Mouse (Mus musculus) heart, adult 2 months (tissue): ENCODE data around the gene Lca5. TPM values are rescaled to one million over a fixed set of nuclear protein-coding genes. Genes with fewer than 3 reads are reported as not detected.

Source experiments
- DNase-seq, 2 experiments: peaks; one replicate each; pipeline ENCODE4 v3.0.0; 2021
- H3K27ac ChIP-seq: fragments of 200-600 bp; 2 replicates; pipeline ENCODE4 v1.8.1; 2022
- H3K27me3 ChIP-seq: fragments of 200-500 bp; 2 replicates; pipeline ENCODE4 v1.6.1; 2012; ENCODE audit warnings: mild to moderate bottlenecking, low read length, inconsistent platforms, mixed read lengths; ENCODE audit not compliant: control insufficient read depth, insufficient read depth
- H3K36me3 ChIP-seq: fragments of 200-500 bp; 2 replicates; pipeline ENCODE4 v1.6.1; 2012; ENCODE audit warnings: low read length, inconsistent platforms; ENCODE audit not compliant: control insufficient read depth, insufficient read depth
- H3K4me1 ChIP-seq: fragments of 200-500 bp; 2 replicates; pipeline ENCODE4 v1.6.1; 2011; ENCODE audit warnings: low read length; ENCODE audit not compliant: control insufficient read depth, insufficient read depth
- H3K4me3 ChIP-seq: fragments of 200-600 bp; 2 replicates; pipeline ENCODE4 v1.8.1; 2022
- H3K79me2 ChIP-seq: fragments of 200-500 bp; replicated peaks from 2 replicates; pipeline ENCODE4 v1.6.1; 2012; ENCODE audit warnings: mild to moderate bottlenecking, inconsistent platforms, low read length, moderate library complexity, mixed read lengths; ENCODE audit not compliant: control insufficient read depth, insufficient read depth
- H3K9ac ChIP-seq: fragments of 200-500 bp; 2 replicates; pipeline ENCODE4 v1.6.1; 2012; ENCODE audit warnings: low read depth, mild to moderate bottlenecking, control low read depth, inconsistent platforms, low read length, mixed read lengths
- CTCF ChIP-seq: fragments of 200-600 bp; IDR thresholded peaks from 2 replicates; pipeline ENCODE4 v1.8.1; 2022; ENCODE audit warnings: antibody characterized with exemption, mild to moderate bottlenecking, moderate library complexity
- EP300 ChIP-seq: fragments of 200-500 bp; IDR thresholded peaks from 2 replicates; pipeline ENCODE4 v1.6.1; 2011; ENCODE audit warnings: low read depth, low read length, control low read depth; ENCODE audit not compliant: insufficient read depth
- POLR2A ChIP-seq: fragments of 200-500 bp; IDR thresholded peaks from 2 replicates; pipeline ENCODE4 v1.6.1; 2011; ENCODE audit warnings: mild to moderate bottlenecking, low read depth, low read length, control low read depth; ENCODE audit not compliant: insufficient read depth
- WGBS: fragments of 180-500 bp; shearing (Covaris S2); methylation state at CpG from one replicate; pipeline ENCODE4 v1.1.7; 2018; 5-methylcytosine and 5-hydroxymethylcytosine counted together
- intact Hi-C: fragments of 180-260 bp; cut with DNase I; formaldehyde crosslinking; loops from one replicate; pipeline ENCODE4 v1.15.1; 2025
- polyA plus RNA-seq: library from polyadenylated mRNA; depleted of rRNA; stranded (reverse); fragments of >200 nt; gene quantifications from 2 replicates; pipeline ENCODE4 v1.2.3, GENCODE M21; 2012
- total RNA-seq, 2 experiments: library from RNA; stranded (reverse); gene quantifications; 2 replicates each; pipeline ENCODE4 v1.2.3; 2021

Lca5 gene
- total and polyA plus RNA-seq, 3 experiments, result 0.49 to 2.9 (median 1.6) TPM

DNA sequence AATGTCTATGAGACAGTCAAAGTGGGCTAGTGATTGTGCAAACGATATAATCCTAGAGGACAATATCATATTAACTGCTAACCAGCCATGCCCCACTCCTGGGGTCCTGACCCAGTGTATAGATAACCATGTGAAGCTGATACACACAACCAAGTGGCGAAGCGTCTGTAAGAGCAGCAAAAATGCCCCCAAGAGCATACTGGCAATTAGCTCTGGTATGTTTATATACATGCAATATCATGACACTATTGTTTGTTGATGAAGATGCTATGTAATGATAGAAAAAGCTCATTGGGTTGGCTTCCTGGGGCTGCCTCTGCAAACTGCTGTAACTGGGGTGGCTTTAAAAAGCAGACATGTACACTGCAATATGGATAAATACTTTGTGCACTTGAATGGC is 57.7 kb downstream of the Lca5 start:
- H3K27ac ChIP-seq, result no peak overlapping the region
- H3K36me3 ChIP-seq, result no peaks in the 10 kb centered on the region
- TF ChIP-seq POLR2A, result no peak
- no peak for TF ChIP-seq EP300
- no peak for TF ChIP-seq CTCF
- no peak for DNase-seq
- H3K79me2 ChIP-seq, result no peaks in the 10 kb centered on the region
- intact Hi-C loops, result loop anchor here (5.0 kb wide), 1 partner anchor 229 kb away; no protein-coding TSS in a partner anchor
- H3K4me1 ChIP-seq, result no peaks in the 10 kb centered on the region
- 70% methylated on average over 3 of the region's 3 CpGs for WGBS
- H3K4me3 ChIP-seq, result no peak overlapping the region
- H3K27me3 ChIP-seq, result no peaks in the 10 kb centered on the region; the same call in 1 of the 2 replicates
- H3K9ac ChIP-seq, result no peak overlapping the region

DNA sequence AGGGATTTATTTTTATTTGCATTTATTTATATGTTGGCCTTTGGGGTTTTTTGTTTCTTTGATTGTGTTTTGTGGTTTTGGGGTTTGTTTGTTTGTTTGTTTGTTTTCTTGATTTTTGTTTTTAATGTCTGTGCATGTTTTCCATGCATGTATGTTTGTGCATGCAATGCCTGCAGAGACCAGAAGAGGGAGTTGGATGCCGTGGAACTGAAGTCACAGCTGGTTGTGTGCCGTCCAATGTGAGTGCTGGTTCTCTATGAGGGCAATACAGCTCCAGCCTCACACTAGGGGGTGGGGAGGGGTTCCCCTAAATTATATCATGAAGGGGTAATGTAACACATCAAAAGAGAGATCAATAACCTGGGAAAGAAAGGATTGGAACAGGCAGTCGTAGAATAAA is 58.2 kb downstream of the Lca5 start:
- H3K27ac ChIP-seq, result no peak overlapping the region
- intact Hi-C loops, result loop anchor here (5.0 kb wide), 1 partner anchor 230 kb away; no protein-coding TSS in a partner anchor
- 56% methylated on average over 3 of the region's 3 CpGs for WGBS
- H3K4me3 ChIP-seq, result no peak overlapping the region
- peak; percentile 65 for TF ChIP-seq CTCF
- TF ChIP-seq POLR2A, result no peak
- TF ChIP-seq EP300, result no peak
- no peak for DNase-seq
- H3K27me3 ChIP-seq, result no peaks in the 10 kb centered on the region; the same call in 1 of the 2 replicates
- no peaks in the 10 kb centered on the region for H3K79me2 ChIP-seq
- H3K4me1 ChIP-seq, result no peaks in the 10 kb centered on the region
- H3K9ac ChIP-seq, result no peak overlapping the region
- no peaks in the 10 kb centered on the region for H3K36me3 ChIP-seq

DNA sequence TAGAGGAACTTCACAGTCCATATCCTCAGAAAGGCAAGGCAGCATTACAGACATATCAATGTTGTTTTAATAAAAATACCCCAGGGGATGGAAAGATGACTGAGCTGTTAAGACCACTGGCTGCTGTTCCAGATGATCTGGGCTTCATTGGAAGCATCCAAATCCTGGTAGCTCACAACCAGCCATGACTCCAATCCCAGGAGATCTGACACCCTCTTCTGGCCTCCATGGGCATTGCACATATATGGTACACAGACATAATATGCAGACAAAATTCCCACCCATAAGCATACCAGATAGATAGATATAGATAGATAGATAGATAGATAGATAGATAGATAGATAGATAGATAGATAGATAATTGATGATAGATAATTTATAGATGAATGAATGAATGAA is 59.6 kb downstream of the Lca5 start:
- Histone ChIP-seq H3K4me1 (no peaks in the 10 kb centered on the region), H3K36me3 (no peaks in the 10 kb centered on the region), H3K27me3 (no peaks in the 10 kb centered on the region), H3K9ac (no peak overlapping the region), H3K27ac (no peak overlapping the region), H3K4me3 (no peak overlapping the region), H3K79me2 (no peaks in the 10 kb centered on the region)
- intact Hi-C loops, result loop anchor here (5.0 kb wide), 1 partner anchor 231 kb away; no protein-coding TSS in a partner anchor
- DNase-seq, result no peak
- TF ChIP-seq CTCF (peak; percentile 44), EP300 (no peak)

DNA sequence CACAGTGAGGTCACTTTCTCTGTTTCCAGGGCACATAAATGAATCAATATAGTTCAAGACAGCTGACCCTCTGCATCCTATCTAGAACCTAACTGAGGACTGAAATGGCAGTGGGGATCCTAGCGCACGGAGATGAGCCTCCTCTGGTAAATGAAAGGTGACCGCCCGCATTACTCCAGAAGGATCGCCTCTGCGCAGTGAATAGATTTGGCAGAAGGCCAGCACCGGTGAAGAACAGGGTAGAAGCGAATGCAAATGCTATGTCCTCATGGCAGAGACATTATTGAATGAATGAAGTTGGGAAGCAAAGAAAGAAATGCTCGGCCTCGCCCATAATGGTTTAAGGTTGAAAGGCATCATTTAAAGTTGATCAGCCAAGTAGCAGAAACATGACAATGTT is 61.3 kb downstream of the Lca5 start:
- H3K4me1 ChIP-seq, result no peaks in the 10 kb centered on the region
- no peak overlapping the region for H3K9ac ChIP-seq
- no peak for TF ChIP-seq CTCF
- no peak for TF ChIP-seq POLR2A
- no peak for TF ChIP-seq EP300
- H3K79me2 ChIP-seq, result no peaks in the 10 kb centered on the region
- H3K27ac ChIP-seq, result no peak overlapping the region
- intact Hi-C loops, result loop anchor here (5.0 kb wide), 1 partner anchor 233 kb away; no protein-coding TSS in a partner anchor
- no peaks in the 10 kb centered on the region for H3K27me3 ChIP-seq
- no peak overlapping the region for H3K4me3 ChIP-seq
- 80% methylated on average over 10 of the region's 10 CpGs for WGBS
- H3K36me3 ChIP-seq, result no peaks in the 10 kb centered on the region
- no peak for DNase-seq

DNA sequence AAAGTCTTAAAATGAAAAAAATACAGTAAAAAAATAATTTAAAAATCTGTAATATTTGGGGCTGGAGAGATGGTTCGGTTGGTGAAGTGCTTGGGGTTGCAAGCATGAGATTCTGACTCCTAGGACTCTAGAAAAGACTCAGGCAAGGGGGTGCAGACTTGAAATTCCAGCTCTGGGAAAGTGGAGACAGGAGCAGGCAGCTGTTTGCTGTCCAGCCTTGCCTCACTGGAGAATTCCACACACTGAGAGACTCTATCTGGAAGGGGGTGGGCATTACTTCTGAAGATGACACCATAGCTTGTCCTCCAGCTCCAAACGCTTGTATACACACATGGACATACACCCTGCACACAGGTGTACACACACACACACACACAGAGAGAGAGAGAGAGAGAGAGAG is 63.8 kb downstream of the Lca5 start:
- Histone ChIP-seq H3K4me1 (no peaks in the 10 kb centered on the region), H3K27ac (no peak overlapping the region), H3K79me2 (no peaks in the 10 kb centered on the region), H3K27me3 (no peaks in the 10 kb centered on the region), H3K36me3 (no peaks in the 10 kb centered on the region), H3K4me3 (no peak overlapping the region), H3K9ac (no peak overlapping the region)
- no peak for DNase-seq
- intact Hi-C loops, result no loop called here
- 66% methylated on average over 2 of the region's 2 CpGs for WGBS
- TF ChIP-seq POLR2A, result no peak
- TF ChIP-seq EP300, result no peak
- TF ChIP-seq CTCF, result no peak

DNA sequence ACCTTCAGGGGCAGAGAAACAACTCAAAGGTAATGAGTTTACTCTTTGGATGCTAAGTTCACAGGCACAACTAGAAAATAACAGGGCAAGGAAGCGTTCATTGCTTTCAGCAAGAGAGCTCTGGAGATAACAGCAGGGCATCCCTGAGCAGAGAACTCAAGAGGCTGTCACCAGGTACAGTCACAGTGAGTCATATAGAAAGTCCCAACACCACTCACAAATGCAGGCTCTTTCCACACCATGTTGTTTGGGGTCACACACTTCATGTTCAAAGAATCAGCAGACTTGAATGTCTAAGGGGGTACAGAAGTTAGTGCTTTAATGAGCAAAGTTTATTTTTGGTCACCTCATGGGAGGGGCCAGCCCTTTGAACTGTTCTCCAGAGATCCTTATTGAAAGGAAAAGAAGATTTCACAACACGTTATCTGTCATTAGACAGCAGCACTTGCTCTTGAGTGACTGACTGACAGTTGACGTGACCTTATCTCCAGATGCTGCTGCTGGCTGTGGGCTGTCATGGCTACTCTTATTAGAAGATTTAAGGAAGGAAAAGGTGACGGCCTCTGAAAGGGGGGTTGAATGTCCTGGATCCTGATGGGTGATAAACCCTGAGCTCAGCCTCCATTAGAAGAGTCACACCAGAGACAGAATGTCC is 65.3 kb downstream of the Lca5 start:
- 52% methylated on average over 4 of the region's 4 CpGs for WGBS
- intact Hi-C loops, result no loop called here
- no peak for TF ChIP-seq POLR2A
- no peak for TF ChIP-seq CTCF
- TF ChIP-seq EP300, result no peak

More for the DNA sequence above, 65.3 kb downstream of the Lca5 start:
- H3K9ac ChIP-seq, result no peak overlapping the region
- H3K27me3 ChIP-seq, result no peaks in the 10 kb centered on the region
- no peaks in the 10 kb centered on the region for H3K4me1 ChIP-seq
- H3K27ac ChIP-seq, result no peak overlapping the region
- H3K79me2 ChIP-seq, result no peaks in the 10 kb centered on the region
- H3K36me3 ChIP-seq, result no peaks in the 10 kb centered on the region
- no peak for DNase-seq
- no peak overlapping the region for H3K4me3 ChIP-seq
